Mouse (Mus musculus) neural tube, embryonic 15.5 days (tissue): Measurements from ENCODE around the gene Osbpl5. TPM values are rescaled to one million over a fixed set of nuclear protein-coding genes. Genes with fewer than 3 reads are reported as not detected.

ENCODE experiments used
- ATAC-seq: fragments of 200-750 bp; cut with Nextera tagmentation; 2 replicates; pipeline ENCODE4 v1.8.0; 2017; ENCODE audit warnings: mild to moderate bottlenecking, moderate TSS enrichment, moderate library complexity; ENCODE audit not compliant: low FRiP score
- H3K27ac ChIP-seq: fragments of 300-500 bp; sonication (generic); replicated peaks from 2 replicates; pipeline ENCODE4 v1.5.1; 2015; ENCODE audit warnings: mild to moderate bottlenecking, inconsistent platforms
- H3K27me3 ChIP-seq: fragments of 300-500 bp; sonication (generic); replicated peaks from 2 replicates; pipeline ENCODE4 v1.6.1; 2015; ENCODE audit warnings: inconsistent platforms
- H3K36me3 ChIP-seq: fragments of 300-500 bp; sonication (generic); 2 replicates; pipeline ENCODE4 v1.6.1; 2015; ENCODE audit warnings: inconsistent platforms
- H3K4me1 ChIP-seq: fragments of 300-500 bp; sonication (generic); 2 replicates; pipeline ENCODE4 v1.6.1; 2015; ENCODE audit warnings: inconsistent platforms
- H3K4me2 ChIP-seq: fragments of 300-500 bp; sonication (generic); 2 replicates; pipeline ENCODE4 v1.6.1; 2015; ENCODE audit warnings: inconsistent platforms, mild to moderate bottlenecking, moderate library complexity
- H3K4me3 ChIP-seq: fragments of 300-500 bp; sonication (generic); replicated peaks from 2 replicates; pipeline ENCODE4 v1.5.1; 2015; ENCODE audit warnings: mild to moderate bottlenecking, inconsistent platforms
- H3K9ac ChIP-seq: fragments of 300-500 bp; sonication (generic); replicated peaks from 2 replicates; pipeline ENCODE4 v1.6.1; 2015; ENCODE audit warnings: mild to moderate bottlenecking, inconsistent platforms
- H3K9me3 ChIP-seq: fragments of 300-500 bp; sonication (generic); replicated peaks from 2 replicates; pipeline ENCODE4 v1.6.1; 2016; ENCODE audit warnings: inconsistent platforms
- WGBS: fragments of 180-500 bp; shearing (Covaris S2); methylation state at CpG from one replicate; pipeline ENCODE4 v1.1.7; 2015; ENCODE audit warnings: mixed read lengths; 5-methylcytosine and 5-hydroxymethylcytosine counted together
- polyA plus RNA-seq: library from polyadenylated mRNA; unstranded; fragments of >200 nt; fragmentation: Nextera tagmentation; extraction: Ambion mirVana; gene quantifications from 2 replicates; pipeline ENCODE4 v1.2.1, GENCODE M21; 2015

The Osbpl5 gene
- polyA plus RNA-seq: 37.2 and 37.5 TPM in 2 replicates

DNA sequence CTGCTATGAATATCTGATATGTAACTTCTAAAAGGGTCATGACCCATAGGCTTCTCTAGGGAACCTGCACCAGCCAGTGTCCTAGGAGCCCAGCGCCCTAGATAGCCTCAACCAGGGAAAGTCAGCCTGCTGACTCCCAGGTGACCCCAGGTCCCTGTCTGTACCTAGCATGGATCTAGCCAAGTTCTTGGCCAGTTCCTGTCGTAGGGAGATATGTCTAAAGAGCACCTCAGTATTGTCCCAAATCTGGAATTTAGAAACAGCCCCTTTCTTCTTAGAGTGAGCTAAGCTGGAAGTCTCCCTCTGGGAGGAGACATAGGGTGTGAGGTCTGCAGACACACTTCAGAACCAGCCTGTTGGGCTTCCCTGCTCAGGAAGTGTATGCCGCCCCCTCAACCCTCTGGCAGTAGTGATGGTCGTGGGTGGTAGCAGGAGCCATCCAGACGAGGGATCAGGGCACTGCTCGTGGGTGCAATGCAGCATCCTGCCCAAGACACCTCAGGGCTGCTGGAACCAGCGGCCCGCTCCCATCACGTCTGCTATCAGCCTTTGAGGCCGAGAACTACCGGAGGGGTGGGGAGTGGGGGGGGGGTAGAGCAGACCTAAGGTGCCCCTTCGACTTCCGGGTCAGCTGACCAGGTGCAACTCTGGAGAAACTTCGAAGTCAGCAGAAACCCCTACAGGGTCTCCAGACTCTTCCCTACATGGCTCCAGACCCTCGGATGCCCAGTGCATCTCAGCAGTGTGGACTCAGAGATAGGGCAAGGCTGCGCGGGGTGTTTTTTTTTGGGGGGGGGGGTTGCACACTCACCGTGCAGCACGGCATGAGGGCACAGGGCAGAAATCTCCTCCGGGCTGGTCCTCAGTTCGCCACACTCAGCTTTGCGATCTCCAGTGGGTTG, at the start of gene Osbpl5:
Osbpl5 (minus strand) TSS at position 861 of the 902 bp plus-strand sequence.
- H3K36me3 ChIP-seq: no peaks in the 10 kb centered on the region
- no peaks in the 10 kb centered on the region for H3K9me3 ChIP-seq
- H3K27ac ChIP-seq: no peak within 1 kb of the TSS
- 28% methylated on average over 22 of the region's 22 CpGs for WGBS
- peak within 1 kb of the TSS; percentile 37; the same call in 1 of the 2 replicates for H3K9ac ChIP-seq
- H3K4me2 ChIP-seq: peak within 1 kb of the TSS; percentile 82
- H3K4me1 ChIP-seq: peaks cover 16% of the 10 kb centered on the region
- peak within 1 kb of the TSS; percentile 40 for H3K4me3 ChIP-seq
- ATAC-seq: peak; percentile 33; the same call in 1 of the 2 replicates
- peaks cover 33% of the 10 kb centered on the region for H3K27me3 ChIP-seq

DNA sequence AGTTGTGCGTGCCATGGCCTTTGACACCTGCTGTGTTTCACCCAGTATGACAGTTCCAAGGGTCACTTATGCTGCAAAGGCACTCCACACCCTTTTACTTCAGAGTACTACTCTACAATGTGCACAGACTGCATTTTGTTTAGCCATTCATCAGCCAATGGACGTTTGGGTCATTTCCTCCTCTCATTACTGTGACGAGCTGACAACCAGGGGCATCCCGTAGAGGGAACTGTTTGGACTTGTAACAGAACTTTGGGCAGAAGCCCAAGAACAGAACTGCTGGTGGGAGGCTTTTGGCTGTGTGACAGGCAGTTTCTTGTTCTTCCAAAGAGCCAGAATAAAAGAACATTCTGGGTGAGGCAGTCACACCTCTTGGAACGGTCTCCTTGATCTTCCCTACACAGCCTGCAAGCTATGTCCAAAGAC, 48.4 kb upstream of the Osbpl5 start:
- H3K27ac ChIP-seq: no peak overlapping the region
- no peak overlapping the region for H3K4me3 ChIP-seq
- no peak for ATAC-seq
- H3K9me3 ChIP-seq: no peaks in the 10 kb centered on the region
- H3K4me1 ChIP-seq: no peaks in the 10 kb centered on the region
- no peak overlapping the region for H3K9ac ChIP-seq
- 69% methylated on average over 5 of the region's 5 CpGs for WGBS
- no peaks in the 10 kb centered on the region for H3K27me3 ChIP-seq
- H3K36me3 ChIP-seq: peaks cover 60% of the 10 kb centered on the region
- no peak overlapping the region for H3K4me2 ChIP-seq

DNA sequence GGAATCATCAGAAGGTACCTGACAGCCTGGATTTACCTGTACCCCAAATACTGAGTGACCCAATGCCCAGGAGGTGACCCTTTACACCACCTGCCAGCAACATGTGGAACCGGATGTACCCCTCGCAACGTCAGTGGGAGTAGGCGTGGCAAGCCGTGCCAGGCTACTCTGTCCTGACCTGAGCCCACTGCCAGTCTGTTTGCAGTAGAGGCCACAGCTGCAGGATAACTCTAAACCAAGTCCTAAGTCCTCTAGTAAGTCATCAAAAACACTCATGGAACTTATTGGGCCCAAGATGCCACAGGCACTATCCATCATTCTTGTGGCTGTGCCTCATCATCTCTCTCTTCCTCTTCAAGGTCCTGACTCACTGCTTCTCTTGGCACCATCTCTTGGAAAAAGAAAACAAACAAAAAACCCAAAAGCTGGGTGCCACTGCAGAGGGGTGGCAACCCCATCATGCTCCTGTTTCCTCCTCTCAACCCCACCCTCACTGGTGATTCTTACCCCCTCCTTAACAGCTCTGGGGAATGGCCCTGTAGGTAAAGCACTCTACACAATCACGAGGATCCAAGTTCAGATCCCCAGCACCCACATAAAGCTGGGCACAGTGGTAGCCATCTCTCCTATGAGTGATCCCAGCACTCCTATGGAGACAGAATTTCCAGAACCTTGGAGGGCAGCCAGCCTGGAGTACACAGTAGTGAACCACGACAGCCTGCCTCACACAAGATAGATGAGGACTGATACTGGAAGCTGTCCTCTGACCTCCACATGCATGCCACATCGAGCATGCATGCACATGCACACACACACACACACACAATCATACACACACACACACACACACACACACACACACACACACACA, 44.6 kb upstream of the Osbpl5 start:
- Histone ChIP-seq H3K9ac (no peak overlapping the region), H3K27ac (no peak overlapping the region), H3K4me3 (no peak overlapping the region), H3K36me3 (peaks cover 66% of the 10 kb centered on the region), H3K27me3 (no peaks in the 10 kb centered on the region), H3K4me1 (no peaks in the 10 kb centered on the region), H3K9me3 (no peaks in the 10 kb centered on the region), H3K4me2 (no peak overlapping the region)
- WGBS: 91% methylated on average over 8 of the region's 8 CpGs
- no peak for ATAC-seq

DNA sequence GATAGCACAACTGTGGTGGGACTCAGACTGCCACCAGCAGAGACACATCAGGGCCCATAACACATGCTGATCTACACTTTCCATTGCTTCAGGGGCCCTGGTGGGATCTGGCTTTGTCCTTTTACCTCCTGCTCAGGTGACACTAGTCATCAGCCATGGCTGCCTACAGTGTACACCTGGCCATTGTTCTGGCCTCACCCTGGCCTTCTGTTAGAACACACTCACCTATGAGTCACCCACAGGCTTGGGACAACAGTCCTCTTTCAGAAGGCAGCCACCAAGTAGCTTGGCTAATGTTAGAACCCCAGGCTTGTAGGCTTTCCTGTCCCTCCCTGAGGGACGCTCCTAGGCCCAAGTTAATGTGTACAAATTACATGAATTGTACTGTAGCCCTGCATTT, 44.0 kb upstream of the Osbpl5 start:
- Histone ChIP-seq H3K27me3 (no peaks in the 10 kb centered on the region), H3K4me2 (no peak overlapping the region), H3K9ac (no peak overlapping the region), H3K9me3 (no peaks in the 10 kb centered on the region), H3K36me3 (peaks cover 69% of the 10 kb centered on the region), H3K4me1 (no peaks in the 10 kb centered on the region), H3K27ac (no peak overlapping the region), H3K4me3 (no peak overlapping the region)
- WGBS: 92% methylated on average over 1 of the region's 1 CpGs
- no peak for ATAC-seq

DNA sequence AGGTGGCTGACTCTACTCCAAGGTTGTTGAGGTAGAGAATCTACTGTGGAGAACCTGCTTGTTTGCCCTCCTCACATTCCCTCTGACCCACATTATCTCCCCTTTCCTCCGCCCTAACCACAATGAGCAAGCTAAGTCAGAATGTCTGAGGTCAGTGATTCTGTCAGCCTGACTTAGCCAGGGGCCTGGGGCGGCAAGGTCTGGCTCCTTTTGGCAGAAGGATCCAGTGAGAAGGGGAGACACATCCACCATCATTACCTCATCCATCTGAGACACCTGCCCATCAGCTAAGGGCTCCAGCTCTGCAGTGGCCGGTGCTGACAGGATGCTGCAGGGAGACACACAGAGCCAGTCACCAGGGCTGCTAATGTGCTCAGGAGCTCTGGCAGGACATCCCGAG, 42.0 kb upstream of the Osbpl5 start:
- Histone ChIP-seq H3K27ac (no peak overlapping the region), H3K4me1 (no peaks in the 10 kb centered on the region), H3K9me3 (no peaks in the 10 kb centered on the region), H3K9ac (no peak overlapping the region), H3K4me2 (no peak overlapping the region), H3K36me3 (peaks cover 66% of the 10 kb centered on the region), H3K4me3 (no peak overlapping the region), H3K27me3 (no peaks in the 10 kb centered on the region)
- ATAC-seq: no peak
- 93% methylated on average over 4 of the region's 4 CpGs for WGBS

DNA sequence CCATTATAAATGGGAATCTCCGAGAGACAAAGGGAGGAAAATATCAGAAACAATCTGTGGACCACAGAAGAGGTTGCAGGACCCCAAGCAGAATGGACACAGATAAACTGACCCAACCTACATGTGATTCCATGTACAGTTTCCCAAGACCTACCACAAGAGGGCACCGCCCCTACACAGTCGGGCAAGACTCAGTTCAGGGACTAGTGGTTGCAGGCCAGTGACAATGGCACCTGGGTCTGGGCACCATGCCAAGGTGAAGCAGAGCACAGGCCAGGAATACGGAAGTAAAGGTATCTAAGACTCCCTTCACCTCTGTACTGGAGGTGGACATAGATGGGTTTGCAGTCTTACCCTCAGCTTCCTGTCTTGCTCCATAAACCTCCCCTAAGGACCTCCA, 36.3 kb upstream of the Osbpl5 start:
- 68% methylated on average over 4 of the region's 4 CpGs for WGBS
- Histone ChIP-seq H3K4me1 (no peaks in the 10 kb centered on the region), H3K4me3 (no peak overlapping the region), H3K36me3 (peaks cover 35% of the 10 kb centered on the region), H3K9me3 (no peaks in the 10 kb centered on the region), H3K9ac (no peak overlapping the region), H3K4me2 (no peak overlapping the region), H3K27ac (no peak overlapping the region), H3K27me3 (no peaks in the 10 kb centered on the region)
- no peak for ATAC-seq

DNA sequence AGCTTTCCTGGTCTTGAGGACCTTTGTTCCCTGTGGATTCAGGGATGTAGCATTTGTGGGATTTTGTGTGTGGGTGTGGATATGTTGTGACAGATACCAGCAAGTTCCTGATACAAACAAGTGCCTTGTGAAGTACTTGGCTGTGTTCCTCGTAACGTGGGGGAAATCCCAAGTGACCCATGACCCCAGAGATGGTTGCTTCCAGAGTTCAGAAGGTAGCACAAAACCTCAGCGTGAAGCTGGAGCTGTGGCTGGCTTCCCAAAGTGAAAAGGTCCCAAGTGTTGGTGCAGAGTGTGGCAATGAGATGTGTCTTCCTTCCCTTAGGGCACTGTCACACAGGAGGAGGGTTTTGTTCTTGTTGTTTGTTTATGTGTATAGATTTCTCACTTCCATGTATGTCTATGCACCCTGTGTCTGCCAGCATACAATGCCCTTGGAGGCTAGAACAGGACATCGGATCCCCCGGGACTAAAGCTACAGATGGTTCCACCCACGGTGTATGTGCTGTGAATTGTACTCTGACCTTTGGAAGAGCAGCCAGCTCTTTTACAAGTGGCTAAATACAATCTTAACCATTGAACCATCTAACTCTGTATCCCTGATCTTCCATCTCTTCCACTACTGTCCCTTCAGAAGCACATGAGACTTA, 35.7 kb upstream of the Osbpl5 start:
- no peak overlapping the region for H3K27ac ChIP-seq
- no peak overlapping the region for H3K4me2 ChIP-seq
- H3K4me3 ChIP-seq: no peak overlapping the region
- H3K9ac ChIP-seq: no peak overlapping the region
- H3K9me3 ChIP-seq: no peaks in the 10 kb centered on the region
- H3K36me3 ChIP-seq: peaks cover 28% of the 10 kb centered on the region
- 79% methylated on average over 6 of the region's 6 CpGs for WGBS
- H3K4me1 ChIP-seq: no peaks in the 10 kb centered on the region
- ATAC-seq: no peak
- no peaks in the 10 kb centered on the region for H3K27me3 ChIP-seq

DNA sequence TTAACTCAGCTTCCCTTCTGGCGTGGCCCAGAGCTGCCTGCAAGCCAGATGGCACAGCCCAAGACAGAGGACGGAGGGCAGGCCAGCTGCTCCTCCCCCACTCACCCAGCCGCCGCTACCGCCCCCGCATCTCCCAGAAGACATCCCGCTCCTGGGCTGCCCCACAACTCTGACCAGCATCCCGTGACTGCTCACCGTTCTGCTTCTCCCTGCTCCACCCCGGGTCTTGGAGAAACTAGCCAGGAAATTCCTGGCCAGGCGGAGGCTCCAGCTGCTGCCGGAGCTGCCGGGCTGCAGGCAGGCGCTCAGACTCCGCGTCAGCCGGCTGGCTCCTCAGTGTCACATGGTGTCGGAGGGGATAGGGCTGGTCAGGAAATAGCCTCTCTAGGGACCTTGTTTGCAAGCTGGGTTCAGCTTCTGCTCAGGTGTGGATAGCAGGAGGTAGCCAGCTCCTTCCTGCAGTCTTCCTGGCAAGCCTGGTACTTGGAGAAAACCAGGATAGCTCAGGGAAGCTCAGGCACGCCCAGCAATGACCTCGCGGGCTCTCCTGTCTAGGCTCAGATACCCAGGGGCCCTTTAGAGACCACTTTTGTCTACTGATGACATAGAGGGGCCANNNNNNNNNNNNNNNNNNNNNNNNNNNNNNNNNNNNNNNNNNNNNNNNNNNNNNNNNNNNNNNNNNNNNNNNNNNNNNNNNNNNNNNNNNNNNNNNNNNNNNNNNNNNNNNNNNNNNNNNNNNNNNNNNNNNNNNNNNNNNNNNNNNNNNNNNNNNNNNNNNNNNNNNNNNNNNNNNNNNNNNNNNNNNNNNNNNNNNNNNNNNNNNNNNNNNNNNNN, 27.4 kb upstream of the Osbpl5 start, which contains the start of gene Mrgpre:
Mrgpre (minus strand) TSS at position 505 of the 834 bp plus-strand sequence.
- 4% methylated on average over 21 of the region's 21 CpGs for WGBS
- H3K4me3 ChIP-seq: peak within 1 kb of the TSS; percentile 53
- H3K4me2 ChIP-seq: peak within 1 kb of the TSS; percentile 86
- peak within 1 kb of the TSS; percentile 70 for H3K27ac ChIP-seq
- H3K9me3 ChIP-seq: no peaks in the 10 kb centered on the region
- H3K4me1 ChIP-seq: peaks cover 29% of the 10 kb centered on the region
- H3K36me3 ChIP-seq: peaks cover 3% of the 10 kb centered on the region; the same call in 1 of the 2 replicates
- peak within 1 kb of the TSS; percentile 55 for H3K9ac ChIP-seq
- no peaks in the 10 kb centered on the region for H3K27me3 ChIP-seq
- peak; percentile 88 for ATAC-seq

DNA sequence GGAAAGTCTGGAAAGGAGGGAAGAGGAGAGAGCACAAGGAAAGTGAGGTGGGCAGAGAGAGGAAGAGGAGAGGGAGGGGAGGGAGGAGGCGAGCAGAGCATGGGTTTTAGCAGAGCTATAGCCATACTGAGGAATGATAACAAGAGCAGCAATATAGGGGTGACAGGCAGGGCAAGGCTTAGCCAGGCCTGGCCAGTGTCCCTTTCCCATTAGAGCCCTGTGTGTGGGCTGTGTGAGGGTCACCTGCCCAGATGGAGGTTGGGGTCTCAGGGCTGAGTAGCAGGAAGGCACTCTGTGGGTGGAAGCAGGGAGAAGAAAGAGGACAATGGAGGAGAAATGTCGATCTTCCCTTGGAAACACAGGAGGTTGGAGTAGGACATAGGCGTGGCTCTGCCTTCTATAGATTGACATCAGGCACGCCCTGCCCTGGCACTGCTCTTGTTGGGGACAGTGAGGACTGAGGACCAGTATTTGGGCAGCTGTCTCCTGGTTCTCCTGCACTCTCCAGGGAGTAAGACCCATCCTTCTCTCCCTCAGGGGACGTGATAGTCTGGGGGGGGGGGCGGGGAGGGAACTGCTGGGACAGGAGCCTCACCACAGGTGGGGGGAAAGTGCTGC, 26.7 kb upstream of the Osbpl5 start:
- Histone ChIP-seq H3K27ac (peak overlapping the region; percentile 70), H3K9me3 (no peaks in the 10 kb centered on the region), H3K4me3 (peak overlapping the region; percentile 53), H3K4me2 (peak overlapping the region; percentile 86), H3K9ac (peak overlapping the region; percentile 55), H3K36me3 (peaks cover 6% of the 10 kb centered on the region; the same call in 1 of the 2 replicates), H3K27me3 (no peaks in the 10 kb centered on the region), H3K4me1 (peaks cover 29% of the 10 kb centered on the region)
- ATAC-seq: peak; percentile 68
- WGBS: 15% methylated on average over 6 of the region's 6 CpGs

DNA sequence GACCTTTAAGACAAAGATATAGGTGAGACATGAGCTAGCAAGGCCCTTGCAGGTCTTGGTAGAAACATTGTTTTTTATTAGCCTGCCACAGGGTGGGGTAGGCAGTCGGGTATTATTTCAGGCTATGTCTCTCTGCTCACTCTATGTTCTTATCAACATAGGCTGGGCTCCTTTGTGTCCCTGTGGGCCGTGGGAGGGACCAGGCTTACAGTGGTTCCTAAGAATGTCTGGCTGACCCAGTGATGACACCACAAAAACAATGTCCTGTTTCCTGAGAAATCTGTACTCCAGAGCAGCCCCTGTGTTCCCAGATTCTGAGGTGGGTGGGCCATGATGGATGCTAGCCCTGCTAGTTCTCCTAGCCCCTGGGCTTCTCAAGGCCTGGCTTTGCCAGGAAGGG, 20.6 kb upstream of the Osbpl5 start:
- Histone ChIP-seq H3K9ac (no peak overlapping the region), H3K27ac (no peak overlapping the region), H3K9me3 (no peaks in the 10 kb centered on the region), H3K4me3 (no peak overlapping the region), H3K36me3 (peaks cover 6% of the 10 kb centered on the region; the same call in 1 of the 2 replicates), H3K4me2 (no peak overlapping the region), H3K27me3 (no peaks in the 10 kb centered on the region), H3K4me1 (peaks cover under 1% of the 10 kb centered on the region; the same call in 1 of the 2 replicates)
- no peak for ATAC-seq
- WGBS: 74% methylated on average over 2 of the region's 2 CpGs
